Mouse (Mus musculus): ENCODE data around the gene Snn. TPM values are rescaled to one million over a fixed set of nuclear protein-coding genes. Genes with fewer than 3 reads are reported as not detected.

Snn gene
- polyA plus RNA-seq, 2 experiments = 2.2 to 2.5 TPM

- DNase-seq (ENCODE audit: low read depth in 3 of 3, low spot score in 3 of 3) = no peak
- TF ChIP-seq EP300 (IDR thresholded peaks at IDR 0.05; ENCODE audit: low read depth) (no peak), CTCF (IDR thresholded peaks at IDR 0.05; ENCODE audit: low read depth) (no peak)
- WGBS (ENCODE audit: insufficient replicate concordance) = 12% methylated on average over 3 of the region's 3 CpGs
- Histone ChIP-seq H3K9me3 (ENCODE audit: control insufficient read depth, low read length) (no peaks in the 10 kb centered on the region), H3K36me3 (replicated peaks; ENCODE audit: control insufficient read depth, insufficient read depth, low read depth) (peaks cover 28% of the 10 kb centered on the region), H3K27me3 (ENCODE audit: control insufficient read depth, insufficient read depth, low read length) (no peaks in the 10 kb centered on the region), H3K4me1 (replicated peaks; ENCODE audit: control insufficient read depth in 2 of 2, insufficient read depth in 2 of 2, low read length in 1 of 2) (peaks cover 0 to 3% of the 10 kb centered on the region in 2 experiments; a peak in 1 of 4 replicates), H3K4me3 (ENCODE audit: insufficient read depth in 1 of 2, low read depth in 2 of 2, low read length in 2 of 2) (no peak overlapping the region), H3K9ac (replicated peaks) (no peak overlapping the region), H3K4me2 (ENCODE audit: low read depth) (no peak overlapping the region), H3K27ac (no peak overlapping the region)
- no peak for ATAC-seq (ENCODE audit: insufficient read depth)
These were observed 17.6 kb downstream of the Snn start for GRCm38 (mm10) chr16:11078216-11078869.

- Histone ChIP-seq H3K27me3 (ENCODE audit: control insufficient read depth, insufficient read depth, low read length) (no peaks in the 10 kb centered on the region), H3K4me3 (ENCODE audit: insufficient read depth in 1 of 2, low read depth in 2 of 2, low read length in 2 of 2) (no peak overlapping the region), H3K27ac (no peak overlapping the region), H3K4me2 (ENCODE audit: low read depth) (no peak overlapping the region), H3K9ac (replicated peaks) (no peak overlapping the region), H3K36me3 (replicated peaks; ENCODE audit: control insufficient read depth, insufficient read depth, low read depth) (peaks cover 21% of the 10 kb centered on the region), H3K4me1 (replicated peaks; ENCODE audit: control insufficient read depth in 2 of 2, insufficient read depth in 2 of 2, low read length in 1 of 2) (no peaks in the 10 kb centered on the region), H3K9me3 (ENCODE audit: control insufficient read depth, low read length) (no peaks in the 10 kb centered on the region)
- TF ChIP-seq CTCF (IDR thresholded peaks at IDR 0.05; ENCODE audit: low read depth) = no peak
- TF ChIP-seq EP300 (IDR thresholded peaks at IDR 0.05; ENCODE audit: low read depth) = no peak
- DNase-seq (ENCODE audit: low read depth in 3 of 3, low spot score in 3 of 3) (no peak), ATAC-seq (ENCODE audit: insufficient read depth) (no peak)
- WGBS (ENCODE audit: insufficient replicate concordance) = 74% methylated on average over 8 of the region's 8 CpGs
These were observed 23.4 kb downstream of the Snn start for GRCm38 (mm10) chr16:11084181-11084580.

- 82% methylated on average over 3 of the region's 3 CpGs for WGBS (ENCODE audit: insufficient replicate concordance)
- peaks cover 22% of the 10 kb centered on the region for H3K36me3 ChIP-seq (replicated peaks; ENCODE audit: control insufficient read depth, insufficient read depth, low read depth)
These were observed 25.6 kb downstream of the Snn start for GRCm38 (mm10) chr16:11086299-11086698.

GRCm38 (mm10) chr16:11086856-11087588 lies 26.3 kb downstream of the Snn start:
- no peak overlapping the region for H3K4me3 ChIP-seq (ENCODE audit: insufficient read depth in 1 of 2, low read depth in 2 of 2, low read length in 2 of 2)
- ATAC-seq (ENCODE audit: insufficient read depth) (no peak), DNase-seq (ENCODE audit: low read depth in 3 of 3, low spot score in 3 of 3) (no peak)
- no peak overlapping the region for H3K27ac ChIP-seq
- no peaks in the 10 kb centered on the region for H3K27me3 ChIP-seq (ENCODE audit: control insufficient read depth, insufficient read depth, low read length)
- peaks cover 24% of the 10 kb centered on the region for H3K36me3 ChIP-seq (replicated peaks; ENCODE audit: control insufficient read depth, insufficient read depth, low read depth)
- H3K4me2 ChIP-seq (ENCODE audit: low read depth) = no peak overlapping the region
- no peak overlapping the region for H3K9ac ChIP-seq (replicated peaks)
- TF ChIP-seq EP300 (IDR thresholded peaks at IDR 0.05; ENCODE audit: low read depth) (no peak), CTCF (IDR thresholded peaks at IDR 0.05; ENCODE audit: low read depth) (0 out of 2 replicates have a peak, but pooled peaks have one; percentile 14)
- WGBS (ENCODE audit: insufficient replicate concordance) = 73% methylated on average over 5 of the region's 5 CpGs
- H3K4me1 ChIP-seq (replicated peaks; ENCODE audit: control insufficient read depth in 2 of 2, insufficient read depth in 2 of 2, low read length in 1 of 2) = no peaks in the 10 kb centered on the region
- H3K9me3 ChIP-seq (ENCODE audit: control insufficient read depth, low read length) = no peaks in the 10 kb centered on the region

More at GRCm38 (mm10) chr16:11086299-11086698, 25.6 kb downstream of the Snn start:
- no peak for TF ChIP-seq CTCF (IDR thresholded peaks at IDR 0.05; ENCODE audit: low read depth)
- no peak for TF ChIP-seq EP300 (IDR thresholded peaks at IDR 0.05; ENCODE audit: low read depth)
- no peaks in the 10 kb centered on the region for H3K27me3 ChIP-seq (ENCODE audit: control insufficient read depth, insufficient read depth, low read length)
- no peak overlapping the region for H3K4me2 ChIP-seq (ENCODE audit: low read depth)
- no peak overlapping the region for H3K27ac ChIP-seq
- H3K9me3 ChIP-seq (ENCODE audit: control insufficient read depth, low read length) = no peaks in the 10 kb centered on the region
- H3K4me3 ChIP-seq (ENCODE audit: insufficient read depth in 1 of 2, low read depth in 2 of 2, low read length in 2 of 2) = no peak overlapping the region
- DNase-seq (ENCODE audit: low read depth in 3 of 3, low spot score in 3 of 3) (no peak), ATAC-seq (ENCODE audit: insufficient read depth) (no peak)
- no peaks in the 10 kb centered on the region for H3K4me1 ChIP-seq (replicated peaks; ENCODE audit: control insufficient read depth in 2 of 2, insufficient read depth in 2 of 2, low read length in 1 of 2)
- no peak overlapping the region for H3K9ac ChIP-seq (replicated peaks)

- 71% methylated on average over 10 of the region's 10 CpGs for WGBS (ENCODE audit: insufficient replicate concordance)
- DNase-seq (ENCODE audit: low read depth in 3 of 3, low spot score in 3 of 3) = no peak
- no peak overlapping the region for H3K4me2 ChIP-seq (ENCODE audit: low read depth)
- no peak overlapping the region for H3K27ac ChIP-seq
- no peak for TF ChIP-seq EP300 (IDR thresholded peaks at IDR 0.05; ENCODE audit: low read depth)
- TF ChIP-seq CTCF (IDR thresholded peaks at IDR 0.05; ENCODE audit: low read depth) = no peak
- no peak overlapping the region for H3K4me3 ChIP-seq (ENCODE audit: insufficient read depth in 1 of 2, low read depth in 2 of 2, low read length in 2 of 2)
- H3K9ac ChIP-seq (replicated peaks) = no peak overlapping the region
- ATAC-seq (ENCODE audit: insufficient read depth) = no peak
- H3K9me3 ChIP-seq (ENCODE audit: control insufficient read depth, low read length) = no peaks in the 10 kb centered on the region
- H3K27me3 ChIP-seq (ENCODE audit: control insufficient read depth, insufficient read depth, low read length) = no peaks in the 10 kb centered on the region
- no peaks in the 10 kb centered on the region for H3K4me1 ChIP-seq (replicated peaks; ENCODE audit: control insufficient read depth in 2 of 2, insufficient read depth in 2 of 2, low read length in 1 of 2)
- H3K36me3 ChIP-seq (replicated peaks; ENCODE audit: control insufficient read depth, insufficient read depth, low read depth) = peaks cover 14% of the 10 kb centered on the region
These were observed 30.3 kb downstream of the Snn start for GRCm38 (mm10) chr16:11090836-11091570.
